Mouse (Mus musculus): ENCODE results near the gene Mog.
A peak's percentile ranks its signal among the peaks of the same experiment; 100 is the strongest.
"Not testable (repeated sequence)": the region's sequence is repeated elsewhere in the genome, so short reads cannot be mapped to it uniquely, and the experiment has no call there.

Mog gene

DNA sequence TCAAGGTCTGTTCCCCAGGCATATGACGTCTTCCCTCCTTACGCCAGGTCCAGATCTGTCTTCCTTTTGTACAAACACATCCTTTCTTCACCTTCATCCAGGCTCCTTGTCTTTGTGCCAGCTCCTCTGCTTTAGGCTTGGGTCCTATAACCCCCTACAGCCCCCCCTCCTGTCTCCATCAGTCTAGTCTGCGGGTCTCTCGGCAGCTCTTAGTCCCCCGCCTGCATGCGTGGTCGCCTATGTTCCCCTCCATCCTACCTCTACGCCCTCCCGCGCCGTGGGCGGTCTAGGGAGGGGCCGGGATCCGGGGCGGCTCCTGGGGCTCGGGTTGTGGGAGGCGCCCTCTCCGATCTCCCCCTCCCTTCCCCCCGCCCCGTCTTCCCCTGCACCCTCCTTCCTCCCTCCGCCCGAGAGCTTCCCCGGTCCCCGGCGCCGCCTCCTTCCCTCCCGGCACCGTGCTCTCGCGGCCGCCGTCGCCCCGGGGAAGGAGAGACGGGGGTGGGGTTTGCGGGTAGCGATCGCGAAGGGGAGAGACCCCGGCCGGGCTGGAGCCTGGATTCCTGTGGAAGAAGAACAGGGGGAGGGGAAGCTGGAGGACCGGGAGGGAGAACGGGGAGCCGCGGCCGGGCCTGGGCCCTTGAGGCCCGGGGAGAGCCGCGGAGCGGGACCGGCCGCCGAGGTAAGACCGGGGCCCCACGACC is 22.6 kb upstream of the Mog start, which contains the start of gene Gabbr1:
Gene Gabbr1 (plus strand): TSS at position 356 of the 701 bp plus-strand sequence.
- DNase-seq (ENCODE audit: low spot score in 2 of 2) = peak; percentile 20 to 53

DNA sequence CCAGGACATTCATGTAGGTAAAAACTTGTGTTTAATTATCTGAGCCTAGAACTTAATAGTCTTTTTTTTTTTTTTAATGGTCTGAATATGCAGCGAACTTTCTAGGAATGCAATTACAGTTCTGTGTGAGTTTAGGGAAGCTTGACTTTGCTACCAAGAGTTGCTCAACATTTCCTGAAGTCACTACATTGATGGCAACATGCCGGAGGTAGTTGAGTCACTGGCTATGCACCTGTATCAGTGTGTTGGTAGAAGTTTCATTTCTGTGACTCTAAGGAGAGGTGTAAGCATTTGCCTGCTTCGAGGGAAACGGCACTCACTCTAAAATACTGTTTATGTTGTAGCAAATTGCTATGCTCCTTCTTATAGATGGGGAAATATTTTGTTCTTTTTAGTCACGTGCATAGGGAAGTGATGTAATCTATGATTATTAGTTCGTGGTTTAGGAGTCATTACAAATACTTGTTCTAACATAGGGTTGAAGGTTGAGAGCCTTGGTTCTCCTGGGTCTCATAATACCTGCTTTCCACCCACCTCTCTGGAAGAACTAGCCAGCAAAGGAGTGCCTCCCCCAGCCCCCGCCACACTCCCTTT is 21.6 kb upstream of the Mog start:
- DNase-seq (ENCODE audit: low spot score in 2 of 2) = no peak

DNA sequence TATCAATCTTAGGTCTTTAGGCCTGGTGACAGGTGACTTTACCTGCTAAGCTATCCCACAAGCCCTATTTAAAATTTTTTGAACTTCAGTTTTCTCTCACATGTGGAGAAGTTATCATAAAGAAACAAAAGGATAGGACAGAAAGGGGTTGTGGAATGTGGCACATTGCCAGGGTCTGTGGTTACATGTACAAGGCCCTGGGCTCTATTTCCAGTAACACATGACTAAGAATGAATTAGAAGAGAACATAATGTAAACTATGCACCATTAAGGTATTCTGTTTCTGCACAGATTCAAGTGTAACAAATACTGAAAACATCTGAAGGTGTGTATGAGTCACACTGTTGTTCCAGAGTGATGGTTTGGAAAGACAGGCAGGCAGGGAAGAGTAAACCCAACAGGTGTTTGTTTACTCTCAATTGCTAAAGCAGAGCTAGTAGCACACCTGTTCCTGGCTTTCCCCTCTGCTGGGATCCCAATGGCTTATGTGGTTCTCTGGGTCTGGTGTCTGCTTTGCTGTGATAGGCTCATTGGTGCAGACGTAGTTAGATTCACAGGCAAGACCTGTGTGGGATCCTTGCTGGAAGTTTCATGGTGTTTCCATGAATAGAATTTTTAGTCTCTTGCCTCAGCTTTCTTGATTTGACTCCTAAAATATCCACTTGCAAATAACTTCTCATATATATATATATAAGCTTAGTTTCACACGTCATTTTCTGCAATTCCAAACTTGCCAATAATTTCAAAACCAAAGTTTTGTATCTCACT is 16.1 kb upstream of the Mog start:
- no peak for DNase-seq (ENCODE audit: low spot score in 2 of 2)

DNA sequence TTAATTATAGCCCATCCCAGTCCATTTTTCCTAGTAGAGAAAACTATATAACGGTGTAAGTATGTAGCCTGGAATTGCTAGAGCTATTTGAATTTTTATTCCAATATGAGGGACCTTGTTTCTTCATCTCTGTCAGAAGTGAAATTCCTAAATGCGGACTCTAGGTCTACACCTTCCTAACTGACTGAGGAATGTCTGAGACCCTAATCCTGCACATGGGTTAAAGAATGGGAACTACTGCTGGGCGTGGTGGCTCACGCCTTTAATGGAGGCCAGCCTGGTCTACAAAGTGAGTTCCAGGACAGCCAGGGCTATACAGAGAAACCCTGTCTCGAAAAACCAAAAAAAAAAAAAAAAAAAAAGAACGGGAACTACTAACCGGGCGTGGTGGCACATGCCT is 6.0 kb upstream of the Mog start:
- no peak for DNase-seq (ENCODE audit: low spot score in 2 of 2)

DNA sequence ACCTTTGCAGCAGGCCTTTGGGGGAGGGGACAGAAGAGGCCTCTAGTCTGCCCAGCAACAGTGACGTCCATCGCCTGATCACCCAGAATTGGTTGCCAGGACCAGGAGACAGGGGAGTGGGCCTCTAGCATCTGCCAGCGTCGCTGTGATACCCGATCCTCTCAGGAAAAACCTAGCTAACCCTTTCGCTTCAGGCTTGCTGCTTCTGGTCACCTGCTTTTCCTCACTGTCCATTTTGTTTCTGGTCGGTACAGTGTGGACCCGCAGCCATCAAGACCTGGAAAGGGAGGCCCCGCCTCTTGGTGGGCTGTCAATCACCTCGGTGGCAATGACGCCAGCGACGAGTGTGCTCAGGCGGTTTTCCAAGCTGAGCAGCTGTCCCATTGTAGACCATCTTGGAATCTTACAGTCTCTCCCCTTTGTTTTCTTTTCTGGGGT is 5.5 kb upstream of the Mog start:
- peak in 1 of 2 experiments; percentile 72 for DNase-seq (ENCODE audit: low spot score in 2 of 2)

DNA sequence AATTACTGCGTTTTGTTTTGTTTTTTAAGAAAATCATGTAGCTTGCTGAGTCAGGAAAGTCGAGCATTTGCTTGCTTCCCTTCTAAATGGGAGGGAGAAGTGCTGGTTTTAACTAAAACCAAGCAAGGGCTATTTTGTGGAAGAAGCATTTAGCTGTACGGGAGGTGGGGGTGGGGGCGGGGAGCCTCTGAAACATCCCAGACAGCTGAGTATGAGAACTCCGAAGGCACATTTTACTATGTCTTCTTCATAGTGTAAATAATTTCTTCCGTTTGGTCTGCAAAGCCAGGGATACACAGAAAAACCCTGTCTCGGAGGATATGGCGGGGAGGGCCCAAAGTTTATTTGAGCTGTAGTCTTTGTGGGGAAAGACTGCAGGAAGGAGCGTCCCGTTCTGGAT is 5.0 kb upstream of the Mog start:
- DNase-seq (ENCODE audit: low spot score in 2 of 2) = no peak

DNA sequence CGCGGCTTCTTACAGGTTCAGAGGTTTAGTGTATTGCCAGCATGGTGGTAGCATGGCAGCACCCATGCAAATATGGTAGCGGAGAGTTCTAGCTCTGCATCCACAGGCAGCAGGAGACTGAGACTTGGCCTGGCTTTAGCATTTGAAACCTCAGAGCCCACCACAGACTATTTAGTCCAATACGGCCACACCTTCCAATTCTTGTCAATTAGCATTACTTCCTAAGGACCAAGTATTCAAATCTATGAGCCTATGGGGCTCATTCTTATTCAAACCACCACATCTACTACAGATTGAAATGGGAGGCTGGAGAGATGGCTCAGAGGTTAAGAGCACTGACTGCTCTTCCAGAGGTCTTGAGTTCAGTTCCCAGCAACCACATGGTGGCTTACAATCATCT is 4.3 kb upstream of the Mog start:
- DNase-seq (ENCODE audit: low spot score in 2 of 2) = no peak

DNA sequence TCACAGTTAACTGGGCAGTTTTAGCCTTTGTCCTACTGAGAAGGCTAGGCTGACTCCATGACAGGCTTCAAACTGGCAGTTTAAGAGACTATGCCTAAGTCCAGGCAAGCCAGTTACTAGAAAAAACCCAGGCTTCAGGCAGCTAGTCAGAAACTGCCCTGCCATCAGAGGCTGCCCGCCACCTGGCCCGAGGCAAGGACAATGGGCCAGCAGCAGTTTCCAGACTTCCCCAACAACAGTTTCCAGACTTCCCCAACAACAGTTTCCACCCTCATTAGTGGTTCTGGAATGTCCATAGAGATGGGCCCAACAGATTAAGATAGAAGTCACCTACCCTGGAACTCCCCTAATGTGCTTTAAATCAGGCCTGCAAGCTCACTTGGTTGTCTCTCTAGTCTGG is 3.2 kb upstream of the Mog start:
- DNase-seq (ENCODE audit: low spot score in 2 of 2) = no peak

DNA sequence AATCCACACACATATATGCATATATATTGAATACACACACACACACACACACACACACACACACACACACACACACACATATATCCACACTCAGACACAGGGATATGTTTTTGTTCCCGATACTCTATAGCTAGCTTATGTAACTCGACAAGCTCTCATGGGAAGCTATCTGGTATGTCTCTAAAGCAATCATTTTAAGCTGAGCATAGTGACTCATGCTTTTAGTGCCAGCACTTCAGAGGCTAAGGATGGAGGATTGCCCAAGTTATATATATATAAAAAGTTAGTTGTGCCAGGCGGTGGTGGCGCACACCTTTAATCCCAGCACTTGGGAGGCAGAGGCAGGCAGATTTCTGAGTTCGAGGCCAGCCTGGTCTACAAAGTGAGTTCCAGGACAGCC is 4.0 kb downstream of the Mog start:
- DNase-seq (ENCODE audit: low spot score in 2 of 2) = not testable (repeated sequence)

DNA sequence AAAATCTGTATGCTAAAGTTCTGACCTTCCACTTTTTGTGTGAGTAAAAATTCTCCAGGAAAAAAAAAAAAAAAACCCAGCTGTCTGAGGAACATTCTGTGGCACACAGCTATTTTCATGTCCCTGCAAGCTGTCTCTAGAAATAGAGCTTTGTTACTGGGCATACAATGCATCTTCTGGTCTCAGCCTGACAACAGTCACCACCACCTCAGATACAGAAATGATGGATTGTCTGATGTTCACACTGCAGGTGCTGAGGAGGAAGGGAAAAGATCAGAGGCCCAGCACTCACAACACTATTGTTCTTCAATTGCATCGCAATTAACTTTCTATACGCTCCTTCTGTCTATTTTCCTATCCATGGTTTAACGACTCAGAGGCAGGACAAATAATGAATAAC is 4.9 kb downstream of the Mog start:
- DNase-seq (ENCODE audit: low spot score in 2 of 2) = no peak

DNA sequence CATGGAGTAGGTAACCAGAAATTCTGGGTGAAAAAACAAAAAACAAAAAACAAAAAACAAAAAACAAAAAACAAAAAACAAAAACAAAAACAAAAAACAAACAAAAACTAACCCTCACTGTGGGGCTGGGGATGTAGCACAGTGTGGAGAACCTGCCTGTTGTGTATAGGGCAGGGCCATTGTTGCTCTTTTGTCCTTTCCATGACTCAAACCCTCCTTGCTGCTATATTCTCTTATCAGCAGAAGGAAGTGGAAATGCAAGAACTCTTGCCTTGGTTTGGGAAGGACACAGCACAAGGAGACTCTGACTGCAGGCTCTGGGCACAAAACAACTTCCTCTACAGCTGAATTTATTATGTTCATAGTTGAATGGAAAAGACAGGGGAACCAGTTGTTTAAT is 6.9 kb downstream of the Mog start:
- no peak for DNase-seq (ENCODE audit: low spot score in 2 of 2)

DNA sequence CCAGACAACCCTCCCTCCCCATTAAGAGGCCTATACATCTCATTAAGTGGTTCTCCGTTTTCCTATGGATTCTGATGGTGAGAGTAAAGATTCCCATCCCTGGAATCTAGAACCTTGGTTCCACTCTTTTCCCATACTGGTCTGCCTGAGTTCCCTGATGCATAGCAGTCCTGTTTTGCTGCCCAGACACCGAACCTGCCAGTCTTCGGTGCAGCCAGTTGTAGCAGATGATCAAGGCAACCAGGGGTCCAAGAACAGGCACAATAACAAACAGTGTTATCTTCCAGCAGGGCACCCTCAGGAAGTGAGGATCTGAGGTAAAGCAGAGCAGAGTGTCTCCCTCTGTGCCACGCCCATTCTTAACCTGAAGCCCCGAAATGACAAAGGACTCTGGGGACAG is 11.1 kb downstream of the Mog start:
- DNase-seq (ENCODE audit: low spot score in 2 of 2) = no peak

DNA sequence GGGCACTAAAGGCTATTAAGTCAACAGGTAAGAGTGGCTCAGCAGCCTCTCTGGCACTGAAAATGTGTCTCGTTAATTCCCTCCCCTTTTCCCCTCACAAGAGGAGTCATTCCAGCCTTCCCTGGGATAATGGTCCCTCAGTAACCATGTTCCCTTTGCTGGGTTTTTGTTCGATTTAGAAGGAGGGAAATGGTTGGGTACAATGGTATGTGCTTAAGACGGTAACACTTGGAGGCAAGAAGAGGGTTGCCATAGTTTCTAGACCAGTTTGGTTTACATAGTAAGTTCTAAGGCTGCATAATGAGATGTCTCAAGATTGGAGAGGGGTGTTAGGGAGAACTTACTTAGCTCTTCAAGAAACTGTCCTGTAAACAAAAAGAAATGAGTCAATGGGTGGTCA is 11.5 kb downstream of the Mog start:
- no peak for DNase-seq (ENCODE audit: low spot score in 2 of 2)

DNA sequence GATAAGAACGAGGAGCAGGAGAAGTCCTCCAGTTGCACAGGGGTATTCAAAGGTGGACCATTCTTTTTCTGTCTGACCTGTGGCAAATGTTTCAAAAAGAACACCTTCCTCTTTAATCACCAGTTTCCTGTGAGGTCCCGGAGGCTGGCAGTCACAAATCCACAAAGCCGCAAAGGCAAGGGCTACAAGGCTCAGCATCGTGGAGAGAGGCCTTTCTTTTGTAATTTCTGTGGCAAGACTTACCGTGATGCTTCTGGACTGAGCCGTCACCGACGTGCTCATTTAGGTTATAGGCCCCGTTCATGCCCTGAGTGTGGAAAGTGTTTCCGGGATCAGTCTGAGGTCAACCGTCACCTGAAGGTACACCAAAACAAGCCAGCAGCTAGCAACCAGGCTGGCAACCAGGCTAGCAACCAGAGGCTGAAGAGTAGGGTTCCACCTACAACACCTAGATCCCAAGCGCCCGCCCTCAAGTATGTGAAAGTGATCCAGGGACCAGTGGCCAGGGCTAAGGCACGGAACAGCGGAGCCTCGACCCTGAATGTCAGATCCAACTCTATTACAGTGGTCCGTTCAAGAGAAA is 13.6 kb downstream of the Mog start:
- DNase-seq (ENCODE audit: low spot score in 2 of 2) = no peak

DNA sequence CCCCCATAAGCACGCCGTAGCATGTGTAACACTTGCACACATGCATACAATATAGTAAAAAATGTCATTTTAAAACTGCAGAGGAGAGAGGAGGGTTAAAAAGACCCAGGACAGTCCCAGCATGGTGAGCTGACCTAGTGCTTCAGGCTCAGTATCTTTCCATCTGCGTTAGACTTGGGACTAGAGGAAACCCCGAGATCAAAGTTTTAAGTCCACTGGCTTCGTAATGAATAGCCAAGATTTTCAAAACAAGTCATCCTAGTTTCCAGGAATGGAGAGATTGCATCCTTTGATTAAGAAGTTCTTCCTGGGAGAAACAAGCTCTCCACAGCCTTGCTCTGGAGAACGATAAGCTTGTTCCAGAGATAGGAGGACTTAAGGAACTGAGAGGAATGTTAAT is 15.0 kb downstream of the Mog start:
- DNase-seq (ENCODE audit: low spot score in 2 of 2) = no peak

DNA sequence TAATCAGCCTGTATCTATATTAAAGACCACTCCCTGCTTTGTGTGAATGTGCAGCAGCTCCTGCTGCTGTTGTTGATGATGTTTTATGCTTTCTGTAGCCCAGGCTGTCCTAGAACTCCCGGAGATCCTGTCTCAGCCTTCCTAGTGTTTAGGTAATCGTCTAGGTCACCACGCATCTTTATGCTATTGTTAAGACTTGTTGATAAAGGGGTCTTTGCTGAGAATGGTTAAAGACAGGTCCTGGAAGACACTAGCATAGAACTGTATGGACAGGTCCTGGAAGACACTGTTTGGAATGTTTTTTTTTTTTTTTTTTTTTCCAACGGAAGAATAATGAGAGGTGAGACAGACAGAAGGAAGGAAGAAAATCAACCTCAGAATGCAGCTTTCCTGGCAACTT is 19.8 kb downstream of the Mog start:
- no peak for DNase-seq (ENCODE audit: low spot score in 2 of 2)

DNA sequence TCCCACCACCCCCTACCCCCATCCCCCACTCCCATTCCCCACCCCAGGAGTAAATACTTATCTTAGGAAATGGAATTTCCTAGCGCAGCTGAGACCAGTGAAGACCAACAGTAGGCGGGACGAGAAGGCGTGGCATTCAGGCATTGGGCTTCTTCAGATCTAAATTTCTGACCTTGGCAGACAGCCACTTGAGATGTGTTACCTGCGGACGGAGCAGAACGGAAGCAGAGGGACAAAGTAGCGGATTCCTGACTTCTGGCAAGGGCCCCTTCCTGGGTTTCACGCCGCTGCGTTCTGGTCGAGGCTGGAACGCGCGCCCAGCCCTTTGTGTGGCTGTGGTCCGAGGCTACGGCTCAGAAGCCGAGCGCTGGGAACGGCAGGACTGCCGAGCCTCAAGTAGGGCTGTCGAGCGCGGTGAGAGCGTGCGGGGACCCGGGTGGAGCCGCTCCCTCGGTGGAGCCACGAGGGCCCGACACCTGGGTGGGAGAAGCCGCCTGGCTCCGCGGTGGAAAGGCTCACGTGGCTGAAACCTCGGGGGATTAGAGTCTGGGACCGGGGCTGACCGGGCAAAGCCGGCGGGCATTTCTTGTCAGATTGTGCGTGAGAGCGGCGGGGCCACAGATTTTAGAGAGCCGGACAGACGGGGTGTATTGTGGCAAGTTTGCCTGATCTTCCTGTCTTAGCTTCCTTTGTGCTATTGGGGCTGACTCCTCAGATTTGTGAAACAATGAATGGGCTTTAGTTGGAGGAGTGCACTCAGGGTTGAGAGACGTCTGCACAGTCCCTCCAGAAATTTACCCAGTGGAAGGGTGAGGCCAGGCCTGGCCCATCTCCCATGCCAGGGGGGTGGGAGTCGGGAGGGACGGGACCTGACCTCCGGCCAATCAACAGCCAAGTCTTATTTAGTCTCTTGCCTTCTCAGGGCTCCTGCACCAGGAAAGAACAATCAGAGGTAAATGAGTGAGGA is 20.6 kb downstream of the Mog start:
- DNase-seq (ENCODE audit: low spot score in 2 of 2) = no peak

DNA sequence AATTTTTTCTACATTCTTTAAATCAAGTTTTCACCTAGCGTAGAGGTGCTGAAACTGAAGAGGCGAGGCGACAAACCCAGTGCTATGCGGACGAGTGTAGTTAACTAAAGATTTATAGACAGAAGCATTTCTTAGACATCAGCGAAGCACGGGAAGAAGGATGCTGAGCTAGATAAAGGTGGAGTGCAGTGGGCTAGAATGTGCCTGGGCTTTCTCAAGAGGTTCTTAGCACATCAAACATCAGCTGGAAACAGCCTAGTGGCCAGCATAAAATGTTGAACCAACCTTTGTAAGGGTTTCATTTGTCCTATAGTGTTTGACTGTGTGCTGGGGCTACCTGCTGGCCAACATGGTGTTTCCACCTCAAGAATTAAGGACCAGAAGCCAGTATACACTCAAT is 22.3 kb downstream of the Mog start, which contains the start of gene Zfp57:
Gene Zfp57 (plus strand): TSS at position 301 of the 400 bp plus-strand sequence.
- DNase-seq (ENCODE audit: low spot score in 2 of 2) = no peak

DNA sequence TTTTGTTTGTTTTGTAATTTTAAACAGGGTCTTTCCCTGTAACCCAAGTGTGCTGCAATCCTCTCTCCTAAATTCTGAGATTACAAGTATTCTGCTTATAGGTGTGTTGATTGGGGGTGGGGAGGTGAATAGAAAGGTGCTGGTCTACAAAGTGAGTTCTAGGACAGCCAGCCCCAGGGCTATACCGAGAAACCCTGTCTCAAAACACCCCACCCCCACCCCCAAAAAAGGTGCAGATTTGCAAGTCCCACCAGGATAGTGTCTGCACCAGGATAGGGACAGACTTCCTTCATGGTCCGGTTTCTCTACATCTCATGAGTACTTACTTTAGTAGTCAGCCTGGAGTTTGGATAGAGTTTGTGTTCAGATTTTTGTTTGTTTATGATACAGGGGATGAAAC is 24.7 kb downstream of the Mog start:
- no peak for DNase-seq (ENCODE audit: low spot score in 2 of 2)

DNA sequence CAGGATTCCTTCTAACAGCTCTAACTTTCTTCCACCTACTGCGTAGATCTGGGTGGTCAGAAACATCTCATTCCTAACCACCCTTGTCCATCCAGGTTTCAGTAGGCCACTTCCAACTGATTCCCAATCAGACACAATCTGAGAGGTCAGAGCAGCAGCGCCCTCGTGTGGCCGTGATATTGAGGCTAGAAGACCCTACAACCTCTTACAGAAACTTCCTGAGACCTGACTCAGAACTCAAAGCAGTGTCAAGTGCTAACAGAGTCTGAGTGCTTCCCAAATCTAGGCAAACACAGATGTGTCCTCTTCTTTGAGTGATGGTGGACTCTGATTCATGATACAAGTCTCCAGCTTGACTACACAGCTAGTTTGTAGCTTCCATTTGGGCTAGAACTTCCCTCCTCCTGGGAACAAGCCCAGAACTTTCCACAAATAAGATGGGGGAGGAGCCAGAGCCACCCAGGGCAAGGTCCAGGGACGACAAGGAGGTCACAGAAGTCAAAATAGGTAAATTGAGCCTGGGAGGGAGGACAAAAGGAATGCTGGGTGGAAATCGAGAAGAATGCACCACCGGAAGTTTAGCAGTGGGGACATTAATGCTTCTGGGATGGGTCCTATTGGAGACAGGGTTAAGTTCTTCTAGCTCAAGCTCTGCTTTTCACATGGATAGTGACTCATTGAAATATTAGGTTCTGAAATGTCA is 26.0 kb downstream of the Mog start:
- DNase-seq (ENCODE audit: low spot score in 2 of 2) = peak; percentile 37 to 78

DNA sequence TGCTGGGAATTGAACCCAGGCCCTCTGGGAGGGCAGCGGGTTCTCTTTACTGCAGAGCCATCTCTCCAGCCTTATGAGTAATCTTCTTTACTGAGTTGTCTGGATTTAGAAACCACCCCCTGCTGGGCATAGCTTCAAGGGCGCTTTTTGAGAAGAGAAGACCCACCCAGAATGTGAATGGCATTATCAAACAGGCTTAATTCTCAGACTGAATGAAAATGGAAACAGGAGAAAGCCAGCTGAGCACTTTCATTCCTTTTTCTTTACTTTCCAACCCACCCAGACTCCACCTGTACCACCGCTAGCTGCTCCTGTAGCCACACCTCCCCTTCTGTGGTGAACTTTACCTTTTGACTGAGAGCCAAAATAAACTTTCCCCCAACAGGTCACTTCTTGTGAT is 27.8 kb downstream of the Mog start:
- DNase-seq (ENCODE audit: low spot score in 2 of 2) = no peak
